Mouse (Mus musculus) left cerebral cortex, postnatal 14 days (tissue): ENCODE results near the gene Prkch. TPM values are rescaled to one million over a fixed set of nuclear protein-coding genes. Genes with fewer than 3 reads are reported as not detected.

Source experiments
- DNase-seq, 2 experiments: peaks; one replicate each; pipeline ENCODE4 v3.0.0; 2021 to 2022; ENCODE audit warnings: low spot score in 2 of 2, mixed read lengths in 1 of 2
- intact Hi-C: fragments of 180-260 bp; cut with DNase I; formaldehyde crosslinking; loops from one replicate; pipeline ENCODE4 v1.15.1; 2025
- total RNA-seq, 2 experiments: library from RNA; stranded (reverse); gene quantifications; 2 replicates each; pipeline ENCODE4 v1.2.3; 2021

Gene Prkch
- total RNA-seq, 2 experiments from 2014 or later, result 4.2 to 4.5 TPM

GRCm38 (mm10) chr12:73656568-73657204 lies 72.1 kb downstream of the Prkch start:
- intact Hi-C loops, result no loop called here

GRCm38 (mm10) chr12:73663421-73663820 lies 78.8 kb downstream of the Prkch start:
- intact Hi-C loops, result no loop called here
- no peak for DNase-seq

More at GRCm38 (mm10) chr12:73656568-73657204, 72.1 kb downstream of the Prkch start:
- DNase-seq, result no peak

GRCm38 (mm10) chr12:73666701-73667100 lies 82.1 kb downstream of the Prkch start:
- DNase-seq, result no peak
- intact Hi-C loops, result no loop called here

- DNase-seq, result no peak
- intact Hi-C loops, result no loop called here
Measured at GRCm38 (mm10) chr12:73667607-73668006, 83.0 kb downstream of the Prkch start.

- DNase-seq, result no peak
- intact Hi-C loops, result no loop called here
Measured at GRCm38 (mm10) chr12:73670739-73671138, 86.1 kb downstream of the Prkch start.

GRCm38 (mm10) chr12:73671540-73671939 lies 86.9 kb downstream of the Prkch start:
- no peak for DNase-seq
- intact Hi-C loops, result no loop called here

GRCm38 (mm10) chr12:73672007-73672406 lies 87.4 kb downstream of the Prkch start:
- intact Hi-C loops, result no loop called here
- DNase-seq, result no peak

GRCm38 (mm10) chr12:73673783-73674182 lies 89.2 kb downstream of the Prkch start:
- intact Hi-C loops, result no loop called here

GRCm38 (mm10) chr12:73675212-73675611 lies 90.6 kb downstream of the Prkch start:
- intact Hi-C loops, result no loop called here
- DNase-seq, result no peak

More at GRCm38 (mm10) chr12:73673783-73674182, 89.2 kb downstream of the Prkch start:
- no peak for DNase-seq

- DNase-seq, result no peak
- intact Hi-C loops, result no loop called here
Measured at GRCm38 (mm10) chr12:73679400-73679801, 94.8 kb downstream of the Prkch start.

- intact Hi-C loops, result no loop called here
- DNase-seq, result no peak
Measured at GRCm38 (mm10) chr12:73682921-73683346, 98.3 kb downstream of the Prkch start.

GRCm38 (mm10) chr12:73685875-73686274 lies 101.3 kb downstream of the Prkch start:
- DNase-seq, result no peak
- intact Hi-C loops, result no loop called here

- intact Hi-C loops, result no loop called here
- DNase-seq, result no peak
Measured at GRCm38 (mm10) chr12:73686456-73686855, 101.9 kb downstream of the Prkch start.

GRCm38 (mm10) chr12:73687077-73688035 lies 102.8 kb downstream of the Prkch start:
- no peak for DNase-seq
- intact Hi-C loops, result no loop called here

- intact Hi-C loops, result loop anchor here (5.0 kb wide), 1 partner anchor 110 kb away; the partner anchor contains the start of gene Prkch
- DNase-seq, result peak; percentile 48 to 66
Measured at GRCm38 (mm10) chr12:73692321-73692720, 107.7 kb downstream of the Prkch start.

GRCm38 (mm10) chr12:73693347-73693746 lies 108.8 kb downstream of the Prkch start:
- intact Hi-C loops, result loop anchor here (1.0 to 5.0 kb wide), 2 partner anchors 111 to 129 kb away; partner anchors contain the start of gene Prkch
- peak; percentile 75 to 88 for DNase-seq

GRCm38 (mm10) chr12:73694690-73695089 lies 110.1 kb downstream of the Prkch start:
- intact Hi-C loops, result loop anchor here (5.0 kb wide), 1 partner anchor 112 kb away; the partner anchor contains the start of gene Prkch
- DNase-seq, result no peak

- intact Hi-C loops, result no loop called here
Measured at GRCm38 (mm10) chr12:73695110-73695509, 110.5 kb downstream of the Prkch start.

GRCm38 (mm10) chr12:73696084-73696483 lies 111.5 kb downstream of the Prkch start:
- DNase-seq, result no peak
- intact Hi-C loops, result no loop called here

More at GRCm38 (mm10) chr12:73695110-73695509, 110.5 kb downstream of the Prkch start:
- DNase-seq, result no peak

- intact Hi-C loops, result no loop called here
- DNase-seq, result no peak
Measured at GRCm38 (mm10) chr12:73696946-73697345, 112.3 kb downstream of the Prkch start.
